Mouse (Mus musculus) layer of hippocampus, postnatal 36 days (tissue): ENCODE results near the gene Tmigd1. TPM values are rescaled to one million over a fixed set of nuclear protein-coding genes. Genes with fewer than 3 reads are reported as not detected.
A peak's percentile ranks its signal among the peaks of the same experiment; 100 is the strongest.

Source experiments
- DNase-seq, 2 experiments: peaks; one replicate each; pipeline ENCODE4 v3.0.0; 2022
- total RNA-seq, 2 experiments: library from RNA; stranded (reverse); gene quantifications; 2 replicates each; pipeline ENCODE4 v1.2.3; 2021

The Tmigd1 gene
- total RNA-seq: not detected

DNA sequence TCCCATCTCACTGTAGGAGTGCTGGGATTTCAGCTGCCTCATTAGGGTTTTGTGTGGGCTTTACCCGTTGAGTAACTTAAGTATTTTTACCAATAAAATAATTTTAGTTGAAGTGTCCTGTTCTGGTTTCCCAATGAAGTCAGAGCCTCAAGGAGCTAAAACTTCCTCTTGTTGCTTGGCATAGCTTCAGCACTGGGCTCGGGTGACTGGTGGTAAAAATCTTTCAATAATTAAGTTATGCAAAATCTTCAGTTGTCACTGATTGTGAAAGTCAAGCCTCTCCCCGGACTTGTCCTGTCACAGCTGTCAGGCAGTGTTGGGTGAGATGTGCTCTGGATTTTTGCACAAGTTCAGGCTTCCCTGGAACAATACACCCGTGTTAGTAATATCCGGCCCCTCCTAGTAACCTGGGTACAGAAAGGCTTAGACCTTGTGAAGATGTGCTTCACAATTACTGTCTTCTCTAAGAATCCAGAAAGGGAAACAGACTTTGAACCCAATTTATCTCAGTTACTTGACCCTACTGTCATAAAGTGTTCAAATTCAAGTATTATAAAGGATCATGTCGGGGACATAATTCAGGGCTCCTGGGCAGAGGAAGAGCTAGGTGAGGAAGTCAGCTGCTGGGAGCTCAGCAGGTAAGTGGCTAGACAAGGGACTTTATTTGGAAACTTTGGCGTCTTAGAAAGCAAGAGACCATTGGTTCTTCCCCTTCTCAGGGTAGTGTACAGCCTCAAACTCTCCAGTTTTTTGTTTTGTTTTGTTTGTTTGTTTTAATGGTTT, at the start of gene Tmigd1:
Gene Tmigd1, plus strand, starts transcription at position 581 of the 783 bp plus-strand sequence.
- no peak for DNase-seq

DNA sequence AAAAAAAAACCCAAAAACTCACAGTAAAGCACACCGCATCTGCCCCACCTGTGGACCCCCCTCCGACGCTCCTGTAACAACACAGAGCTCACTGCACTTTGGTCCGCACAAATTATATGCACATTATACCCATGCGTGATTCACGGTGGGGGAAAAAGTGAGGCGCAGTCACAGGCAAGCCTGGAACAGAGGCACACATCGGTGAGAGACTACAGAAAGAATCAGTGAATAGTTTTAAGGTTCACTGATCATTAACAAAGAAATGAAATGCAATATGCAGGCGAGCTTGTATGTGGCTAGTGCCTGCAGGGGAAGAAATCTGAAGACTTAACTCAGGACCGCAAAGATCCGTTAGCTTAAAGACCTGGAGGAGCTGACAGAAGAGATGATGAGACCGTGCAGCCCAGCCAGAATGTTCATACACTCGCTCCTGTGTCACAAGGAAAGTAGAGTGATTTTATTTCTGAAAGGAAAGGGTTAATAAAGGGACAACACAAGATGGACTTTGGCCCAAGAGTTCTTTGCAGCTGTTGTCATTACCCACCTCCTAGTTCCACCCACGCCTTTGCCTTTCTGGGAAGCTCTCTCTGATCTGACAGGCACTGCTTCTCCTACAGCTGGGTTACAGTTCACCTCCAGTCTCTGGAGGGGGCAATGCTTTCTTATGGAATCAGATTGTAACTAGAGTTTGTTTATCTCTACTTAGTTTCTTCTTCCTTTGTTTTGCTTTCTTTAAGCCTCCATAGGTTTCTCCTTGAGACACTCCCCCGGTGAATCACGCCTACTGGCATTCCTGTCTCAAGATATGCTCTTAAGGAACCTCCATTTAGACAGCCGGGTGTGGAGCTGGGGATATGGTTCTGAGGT, 47.3 kb upstream of the Tmigd1 start:
- DNase-seq: no peak

DNA sequence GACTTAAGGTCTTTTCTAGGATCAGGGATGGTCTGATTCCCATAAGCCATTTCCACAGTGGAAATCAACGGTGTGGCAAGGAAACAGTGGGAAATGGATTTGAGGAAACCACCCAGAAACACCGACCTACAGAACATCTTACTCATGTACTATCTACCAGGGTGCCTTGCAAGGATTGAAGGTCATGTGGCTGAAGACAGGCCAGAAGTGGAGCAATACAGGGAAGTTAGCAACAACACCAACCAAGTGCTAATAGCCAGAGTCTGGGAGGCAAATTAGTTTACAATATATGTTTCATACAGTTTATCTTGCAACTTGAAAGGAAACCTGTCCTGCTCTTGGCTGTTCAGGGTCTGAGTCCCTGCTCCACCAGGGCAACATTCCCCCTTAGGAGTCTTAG, 45.4 kb upstream of the Tmigd1 start:
- no peak for DNase-seq

DNA sequence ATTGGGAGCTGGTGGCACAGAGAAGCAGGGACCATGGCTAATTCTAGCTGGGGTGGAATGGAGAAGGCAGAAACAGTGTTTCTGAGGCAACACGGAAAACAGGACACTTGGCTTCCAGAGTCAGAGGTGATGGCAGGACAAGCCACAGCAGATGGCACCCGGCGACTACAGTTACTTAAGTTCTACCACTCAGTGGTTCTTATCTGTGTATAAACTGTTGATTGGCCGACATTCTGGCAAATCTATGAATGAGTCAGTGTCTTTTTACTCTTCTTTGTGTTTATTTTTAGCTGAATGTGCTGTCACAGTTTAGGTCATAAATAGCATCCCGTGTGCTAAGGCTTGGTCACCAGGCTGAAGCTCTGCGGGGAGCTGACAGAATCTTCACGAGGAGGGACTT, 44.8 kb upstream of the Tmigd1 start:
- no peak for DNase-seq

DNA sequence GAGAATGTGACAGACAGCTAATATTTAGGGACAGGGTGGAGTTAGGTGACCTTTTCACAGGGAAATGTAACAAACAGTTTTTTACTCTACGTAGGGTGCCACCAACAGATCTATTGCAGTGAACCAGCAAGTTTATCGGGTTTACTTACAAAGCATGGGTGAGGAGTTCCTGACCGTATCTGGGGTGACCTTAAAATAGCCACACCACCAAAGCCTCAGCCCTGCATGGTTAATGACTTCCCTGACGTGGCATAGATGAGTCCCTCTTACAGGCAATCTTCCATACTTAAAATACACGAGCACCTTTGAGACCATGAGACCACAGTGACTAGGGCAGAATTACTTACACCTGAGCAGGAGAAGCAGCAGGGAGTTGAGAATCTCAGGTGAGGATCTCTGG, 43.2 kb upstream of the Tmigd1 start:
- DNase-seq: no peak

DNA sequence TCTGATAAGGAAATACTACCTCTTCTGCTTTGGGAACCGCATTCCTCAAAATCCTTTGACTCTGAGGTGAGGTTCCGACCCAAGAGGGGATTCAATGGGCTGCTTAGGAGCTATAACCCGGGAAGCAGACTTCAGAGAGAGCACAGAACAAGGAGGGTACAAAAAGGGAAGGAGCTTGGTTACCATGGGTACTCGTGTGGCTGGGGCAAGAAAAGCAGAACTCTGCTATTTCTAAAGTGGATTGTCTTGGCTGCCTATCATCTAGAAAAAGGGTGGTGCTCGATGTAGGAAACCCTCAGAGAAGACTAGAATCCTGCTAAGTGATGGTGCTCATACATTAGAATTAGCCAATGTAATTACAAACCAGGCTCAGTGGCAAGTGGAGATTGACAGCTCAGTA, 42.7 kb upstream of the Tmigd1 start:
- no peak for DNase-seq

DNA sequence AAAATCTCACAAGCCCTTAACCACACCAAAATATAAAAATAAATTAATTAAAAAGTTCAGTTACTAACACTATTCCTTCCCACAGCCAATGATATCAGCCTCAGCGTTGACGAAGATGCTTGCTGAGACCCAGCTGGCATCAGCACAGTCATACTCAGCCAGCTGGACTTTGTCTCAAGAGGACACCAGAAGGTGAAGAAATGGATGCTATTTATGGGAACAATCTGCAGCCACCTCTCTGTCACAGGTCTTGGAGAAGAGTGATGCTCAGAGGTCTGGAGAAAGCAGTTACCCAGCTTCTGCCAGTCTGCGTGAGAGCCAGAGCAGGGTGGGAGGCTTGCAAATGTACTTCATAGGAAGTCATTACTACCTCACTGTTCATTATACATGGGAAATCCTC, 40.8 kb upstream of the Tmigd1 start:
- no peak for DNase-seq

DNA sequence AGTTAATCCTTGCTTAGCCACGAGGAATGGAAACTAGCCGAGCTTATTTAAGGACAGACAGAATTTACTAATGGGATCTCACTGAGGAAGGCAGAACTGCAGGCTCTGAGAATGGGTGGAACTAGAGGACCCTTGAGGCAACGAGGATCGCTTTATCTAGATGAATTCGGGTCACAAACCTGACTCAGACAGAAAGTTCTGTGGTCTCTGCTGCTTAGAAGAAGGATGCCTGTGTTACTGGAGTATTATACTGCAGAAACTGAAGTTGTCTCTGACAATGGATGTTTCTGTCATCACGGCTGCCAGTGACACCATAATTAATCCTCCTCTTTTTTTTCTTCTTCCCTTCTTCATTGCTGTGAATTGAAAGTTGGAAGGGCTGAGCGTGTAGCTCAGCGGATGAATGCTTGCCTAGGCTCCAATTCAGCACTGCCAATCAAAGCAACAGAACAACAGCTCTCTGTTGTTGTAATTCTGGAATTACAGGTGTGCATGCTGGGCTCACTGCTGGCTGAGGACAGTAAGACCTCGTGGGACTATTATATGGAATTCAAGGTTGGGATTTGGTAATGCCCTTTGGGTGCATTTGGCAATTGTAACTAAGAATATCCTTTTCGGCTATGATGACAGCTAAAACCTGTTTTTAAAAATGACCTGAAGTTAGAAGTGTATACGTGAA, 29.3 kb upstream of the Tmigd1 start:
- no peak for DNase-seq

DNA sequence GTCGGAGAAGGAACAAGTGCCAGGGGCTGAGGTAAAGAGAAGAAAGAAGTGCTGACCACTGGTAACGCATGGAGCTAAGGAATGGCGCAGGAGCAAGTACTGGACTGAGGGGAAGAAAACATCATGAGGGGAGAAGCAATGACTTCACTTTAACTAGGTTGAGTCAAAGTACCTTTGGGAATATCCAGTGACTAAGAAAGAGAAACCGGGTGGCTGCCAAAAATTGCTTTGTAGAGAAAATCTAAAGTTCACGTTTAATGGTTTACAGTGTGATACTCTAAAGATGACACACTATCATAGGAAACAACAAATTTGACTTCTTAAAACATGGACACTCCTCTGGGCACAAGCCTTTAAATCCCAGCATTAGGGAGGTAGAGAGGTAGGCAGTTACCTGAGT, 28.1 kb upstream of the Tmigd1 start:
- no peak for DNase-seq

DNA sequence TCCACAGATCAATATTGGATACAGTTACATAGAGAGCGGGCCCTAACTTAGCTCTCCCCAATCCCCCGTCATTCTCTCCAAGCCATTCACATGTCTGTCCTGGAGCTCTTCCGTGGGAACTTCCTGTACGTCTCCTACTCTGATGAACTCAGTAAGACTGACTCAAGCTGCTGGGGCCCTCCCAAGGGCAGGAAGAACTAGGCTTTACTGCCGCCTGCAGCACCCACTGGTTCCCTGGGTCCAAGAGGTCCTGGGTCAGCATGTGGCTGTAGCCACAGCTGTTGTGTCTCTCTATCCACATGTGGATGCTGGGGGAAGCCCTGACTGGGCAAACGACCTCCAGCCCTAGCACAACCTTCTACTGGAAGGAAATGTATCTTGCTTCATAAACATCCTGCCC, 27.2 kb upstream of the Tmigd1 start:
- no peak for DNase-seq

DNA sequence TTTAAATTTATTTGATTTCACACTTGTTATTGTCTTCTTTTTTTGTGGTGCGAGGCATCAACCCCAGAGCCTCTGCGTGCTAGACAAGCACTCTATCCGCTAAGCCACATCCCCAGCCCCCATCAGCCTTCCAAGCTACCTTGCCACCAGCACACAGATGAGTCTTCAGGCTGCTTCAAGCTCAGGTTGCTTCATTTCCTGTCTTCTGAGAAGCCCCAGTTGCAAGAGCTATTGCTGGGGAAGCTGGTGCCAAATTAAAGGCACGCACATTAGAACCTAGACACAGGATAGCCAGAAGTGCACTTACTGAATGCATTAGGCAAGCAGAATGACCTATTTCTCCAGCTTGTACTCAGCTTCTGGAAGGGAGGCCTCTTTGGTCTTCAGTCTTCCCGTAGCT, 22.1 kb upstream of the Tmigd1 start:
- no peak for DNase-seq

DNA sequence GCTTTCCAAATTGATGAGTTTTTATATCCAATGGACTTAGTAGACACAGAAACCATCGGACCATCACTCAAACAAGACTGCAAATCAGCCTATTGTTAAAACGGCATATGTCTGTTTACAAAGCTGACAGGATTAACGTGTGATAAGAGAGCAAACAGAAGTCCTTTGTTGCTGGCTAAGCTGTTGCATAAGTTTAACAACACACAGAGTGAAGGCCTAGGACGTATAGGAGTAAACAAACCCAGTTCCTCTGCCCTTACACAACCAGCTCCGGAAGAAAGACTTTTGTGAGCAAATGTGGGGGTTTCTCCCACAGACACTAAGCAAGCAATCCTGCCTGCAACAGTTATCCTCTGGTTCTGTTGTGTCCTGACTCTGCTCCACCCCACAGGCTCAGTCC, 17.5 kb upstream of the Tmigd1 start:
- no peak for DNase-seq

DNA sequence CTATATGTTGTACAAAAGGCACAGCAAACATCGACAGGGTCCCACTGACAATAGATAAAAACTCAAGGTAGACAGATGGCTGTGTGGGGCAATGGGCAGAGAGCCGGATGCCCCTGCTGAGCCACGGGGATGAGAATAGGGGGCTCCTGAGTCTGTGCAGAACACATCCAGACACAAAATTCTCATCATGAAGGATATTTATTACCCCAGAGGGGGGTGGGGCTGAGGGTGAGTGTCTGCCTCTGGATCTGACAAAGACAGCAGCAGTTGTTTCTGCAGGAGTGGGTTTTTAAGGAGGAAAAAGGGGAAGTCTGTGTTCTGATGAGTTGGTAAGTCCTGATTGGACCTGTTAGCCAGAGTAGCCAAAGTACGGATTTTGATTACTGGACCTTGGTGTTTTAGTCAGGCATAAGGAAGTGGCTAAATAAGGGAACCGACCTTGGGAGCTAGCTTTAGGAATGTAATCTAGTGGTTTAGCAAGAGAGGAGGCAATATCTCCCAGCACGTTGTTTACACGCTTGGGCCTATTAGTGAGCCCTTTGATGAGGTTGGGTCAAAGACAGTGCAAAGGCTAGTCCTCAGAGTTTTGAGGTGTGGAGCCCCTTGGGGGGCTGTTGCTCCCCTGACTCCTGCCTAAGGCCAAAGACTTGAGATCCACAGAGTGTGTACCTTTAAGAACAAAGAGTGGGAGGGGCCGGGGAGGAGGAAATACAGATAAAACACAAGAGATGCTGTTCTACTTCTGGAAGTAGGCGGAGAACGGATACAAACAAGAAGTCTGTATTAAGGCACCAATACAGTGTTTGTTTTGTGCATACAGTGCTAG, 12.4 kb upstream of the Tmigd1 start:
- DNase-seq: no peak

DNA sequence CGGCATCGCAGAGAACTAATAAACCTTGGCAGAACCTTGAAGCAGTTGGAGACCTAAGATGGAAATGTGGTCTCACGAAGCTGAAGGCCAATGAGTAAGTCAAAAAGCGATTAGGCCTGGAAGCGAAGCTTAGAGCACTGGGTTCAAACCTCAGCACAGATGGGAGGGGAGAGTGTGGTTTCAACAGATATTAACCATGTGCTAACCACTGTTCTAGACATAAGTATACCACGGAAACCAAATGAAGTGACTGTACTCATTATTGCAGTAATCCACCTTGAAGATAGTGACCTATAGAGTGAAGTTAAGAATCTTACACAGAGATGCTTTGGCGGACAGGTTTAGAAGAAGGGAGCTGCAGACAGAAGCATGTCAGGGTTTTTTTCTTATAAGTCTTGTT, 10.8 kb upstream of the Tmigd1 start:
- DNase-seq: no peak

DNA sequence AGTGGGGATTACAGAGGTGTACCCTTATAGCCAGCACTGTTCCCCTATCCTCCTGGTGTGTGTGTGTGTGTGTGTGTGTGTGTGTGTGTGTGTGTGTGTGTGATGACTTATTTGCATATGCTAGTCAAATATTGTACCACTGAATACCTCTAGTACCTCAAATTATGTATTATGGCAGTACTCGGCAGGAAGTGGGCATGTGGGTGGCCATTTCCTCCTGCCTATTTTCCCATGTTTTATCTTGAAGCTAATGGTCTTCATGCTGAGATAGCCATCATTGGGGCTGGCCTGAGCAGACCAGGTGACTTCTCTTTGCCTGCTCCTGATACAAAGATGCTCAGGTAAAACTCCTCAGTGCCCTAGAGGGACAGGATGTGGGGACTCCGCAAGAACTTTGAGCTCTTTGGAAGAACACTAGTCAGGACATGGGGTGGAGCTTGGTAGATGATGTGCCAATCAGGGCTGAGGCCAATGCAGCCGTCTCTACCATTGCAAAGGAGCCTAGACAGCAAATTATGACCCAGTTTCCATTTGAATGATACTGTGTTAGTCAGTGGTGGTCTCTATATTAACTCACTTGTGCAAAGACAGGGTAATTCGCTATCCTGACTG, 10.1 kb upstream of the Tmigd1 start:
- no peak for DNase-seq

DNA sequence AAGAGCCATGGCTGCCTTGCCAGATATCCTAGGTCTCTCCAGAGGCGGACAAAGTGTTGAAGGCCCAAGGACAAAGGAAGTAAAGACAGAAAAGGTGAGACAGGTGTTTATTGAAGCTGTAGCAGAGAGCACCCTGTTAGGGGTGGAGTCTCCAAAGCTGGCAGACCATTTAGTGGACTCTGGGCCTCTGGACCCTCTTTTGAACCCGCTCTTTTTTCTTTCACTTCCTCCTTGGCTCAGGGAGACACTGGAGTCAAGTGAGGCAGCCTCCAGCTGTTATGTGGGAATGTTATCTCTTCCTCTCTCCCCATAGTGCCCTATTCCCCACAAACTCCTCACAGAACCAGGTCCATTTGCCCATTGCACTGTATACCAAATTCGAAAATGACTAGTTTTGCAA, 9.0 kb upstream of the Tmigd1 start:
- DNase-seq: no peak

DNA sequence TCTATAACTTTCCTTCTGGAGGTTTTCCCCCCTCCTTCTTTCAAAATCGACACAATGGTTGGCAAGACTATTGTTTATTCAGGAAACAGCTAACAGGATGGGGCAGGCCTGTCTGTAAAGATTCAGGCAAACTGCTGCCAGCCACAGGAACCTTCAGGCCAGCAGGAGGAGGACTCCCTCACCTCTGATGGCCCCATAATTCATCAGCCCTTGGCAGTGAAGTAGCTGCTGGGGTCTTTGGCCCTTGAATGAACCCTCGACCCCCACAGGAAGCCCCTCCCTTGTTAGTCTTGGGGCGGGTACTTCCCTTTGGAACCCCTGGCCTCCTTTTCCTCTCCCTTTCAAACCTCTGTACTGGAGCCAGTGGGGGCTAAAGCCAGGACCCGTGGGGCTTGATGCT, 8.4 kb upstream of the Tmigd1 start:
- DNase-seq: no peak

DNA sequence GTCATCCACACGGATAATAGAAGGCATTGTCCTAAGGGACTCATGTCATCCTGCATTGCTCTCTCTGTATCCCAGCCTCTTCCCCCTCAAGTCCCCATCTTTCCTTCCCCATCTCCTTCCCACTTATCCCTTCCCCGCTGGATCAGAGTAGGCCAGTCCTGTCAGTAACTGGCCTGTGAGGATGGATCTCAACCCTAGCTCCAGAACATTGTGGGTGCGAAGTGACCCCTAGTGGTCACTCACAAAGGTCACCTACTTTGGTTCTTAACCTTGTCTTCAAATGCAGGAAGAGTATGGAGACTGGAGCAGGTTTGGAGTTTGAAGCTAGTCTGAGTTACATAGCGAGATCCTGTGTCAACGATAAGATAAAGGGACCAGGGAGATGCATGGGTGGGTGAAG, 7.7 kb upstream of the Tmigd1 start:
- peak; percentile 14 to 36 for DNase-seq

DNA sequence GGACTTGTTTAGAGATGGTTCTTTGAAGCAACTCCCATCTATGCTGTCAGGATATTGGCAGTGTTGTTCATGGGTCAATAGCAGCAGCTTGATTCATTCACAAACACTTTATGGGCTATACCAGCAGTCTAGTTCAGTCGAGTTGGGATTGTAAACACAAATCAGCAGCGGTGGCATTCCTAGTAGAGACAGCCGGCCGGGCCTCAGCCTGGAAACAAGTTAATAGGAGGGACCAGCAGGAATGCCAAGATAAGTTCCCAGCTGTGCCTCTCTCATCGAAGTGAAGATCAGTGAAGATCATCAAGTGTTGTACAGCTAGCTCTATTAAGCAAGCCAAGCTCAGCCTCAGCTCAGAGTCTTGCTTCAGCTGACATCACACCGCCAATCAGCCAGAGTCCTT, 5.6 kb upstream of the Tmigd1 start:
- DNase-seq: no peak

DNA sequence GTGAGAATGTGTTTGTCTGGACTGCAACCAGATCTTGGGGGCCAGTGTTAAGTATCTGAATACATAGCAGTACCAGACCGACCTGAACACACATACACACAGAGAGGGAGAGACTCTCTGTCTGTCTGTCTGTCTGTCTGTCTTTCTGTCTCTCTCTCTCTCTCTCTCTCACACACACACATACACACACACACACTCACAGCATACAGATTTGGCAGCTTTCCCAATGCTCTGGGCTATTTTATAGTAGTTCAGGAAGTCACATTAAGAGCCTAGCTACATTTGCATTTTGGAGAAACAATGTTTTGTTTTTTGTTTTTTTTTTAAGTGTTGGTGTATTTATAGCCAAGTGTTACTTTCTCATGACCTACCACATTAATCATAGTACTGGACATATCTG, 4.8 kb upstream of the Tmigd1 start:
- no peak for DNase-seq

DNA sequence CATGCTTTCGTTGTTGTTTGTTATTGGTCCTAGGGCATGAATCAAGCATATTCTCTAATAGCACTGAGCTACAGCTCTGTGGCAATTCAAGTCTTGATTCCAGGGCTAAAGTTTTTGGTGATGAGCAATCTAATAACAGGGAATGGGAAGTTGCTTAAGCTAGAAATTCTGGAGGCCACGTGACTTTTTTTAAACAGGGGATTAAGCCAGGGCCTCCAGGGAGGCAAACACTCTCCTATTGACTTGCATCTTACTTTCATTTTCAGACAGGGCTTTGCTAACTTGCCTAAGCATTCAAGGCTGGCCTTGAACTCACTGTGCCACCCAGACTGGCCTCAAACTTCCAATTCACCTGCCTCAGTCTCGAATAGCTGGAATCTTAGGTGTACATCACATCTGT, 4.1 kb upstream of the Tmigd1 start:
- no peak for DNase-seq

DNA sequence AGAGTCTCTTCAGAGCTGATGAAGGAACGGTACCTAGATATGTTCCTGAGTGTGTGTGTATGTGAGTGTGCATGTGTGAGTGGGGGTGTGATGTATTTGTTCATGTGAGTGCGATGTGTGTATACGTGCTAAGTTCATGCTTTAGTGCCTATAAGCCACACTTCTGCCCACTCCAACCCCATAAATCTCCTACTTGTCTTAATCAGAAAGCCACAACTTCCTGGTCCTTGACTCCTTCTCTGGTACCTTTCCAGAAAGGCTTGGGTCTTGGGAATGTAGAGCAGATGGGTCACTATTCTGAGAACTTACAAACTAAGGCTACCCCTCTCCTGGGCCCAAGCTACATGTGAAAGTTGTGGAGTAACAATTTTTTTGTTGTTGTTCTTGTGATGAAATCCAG, 3.2 kb upstream of the Tmigd1 start:
- DNase-seq: no peak
